Mouse (Mus musculus): Measurements from ENCODE around the gene Hephl1. TPM values are rescaled to one million over a fixed set of nuclear protein-coding genes. Genes with fewer than 3 reads are reported as not detected.

Gene Hephl1
- polyA plus RNA-seq, 1 experiment from 2014 or later = not detected

GRCm38 (mm10) chr9:15004298-15004685 lies 107.6 kb downstream of the Hephl1 start:
- ATAC-seq (ENCODE audit: low FRiP score, low TSS enrichment) = no peak
- Histone ChIP-seq H3K9me3 (ENCODE audit: low read length) (no peaks in the 10 kb centered on the region), H3K36me3 (ENCODE audit: insufficient read depth, low read length) (peaks cover 9% of the 10 kb centered on the region), H3K9ac (replicated peaks; ENCODE audit: low read length) (no peak overlapping the region), H3K4me3 (ENCODE audit: low read length) (no peak overlapping the region), H3K27ac (ENCODE audit: low read length) (no peak overlapping the region), H3K4me1 (ENCODE audit: insufficient read depth, low read length) (no peaks in the 10 kb centered on the region), H3K27me3 (ENCODE audit: insufficient read depth, low read length) (no peaks in the 10 kb centered on the region), H3K4me2 (replicated peaks; ENCODE audit: low read depth, low read length) (no peak overlapping the region)
- WGBS = 60% methylated on average over 9 of the region's 9 CpGs

- H3K4me2 ChIP-seq (replicated peaks; ENCODE audit: low read depth, low read length) = no peak overlapping the region
- H3K4me1 ChIP-seq (ENCODE audit: insufficient read depth, low read length) = no peaks in the 10 kb centered on the region
- H3K4me3 ChIP-seq (ENCODE audit: low read length) = no peak overlapping the region
- peaks cover 9% of the 10 kb centered on the region for H3K36me3 ChIP-seq (ENCODE audit: insufficient read depth, low read length)
- H3K27ac ChIP-seq (ENCODE audit: low read length) = no peak overlapping the region
- WGBS = 40% methylated on average over 10 of the region's 10 CpGs
- H3K9me3 ChIP-seq (ENCODE audit: low read length) = no peaks in the 10 kb centered on the region
- H3K9ac ChIP-seq (replicated peaks; ENCODE audit: low read length) = no peak overlapping the region
- ATAC-seq (ENCODE audit: low FRiP score, low TSS enrichment) = no peak
- H3K27me3 ChIP-seq (ENCODE audit: insufficient read depth, low read length) = no peaks in the 10 kb centered on the region
Observed at GRCm38 (mm10) chr9:15003676-15004297, 108.1 kb downstream of the Hephl1 start.

GRCm38 (mm10) chr9:15002995-15003613 lies 108.8 kb downstream of the Hephl1 start:
- Histone ChIP-seq H3K27me3 (ENCODE audit: insufficient read depth, low read length) (no peaks in the 10 kb centered on the region), H3K36me3 (ENCODE audit: insufficient read depth, low read length) (peaks cover 9% of the 10 kb centered on the region), H3K4me3 (ENCODE audit: low read length) (no peak overlapping the region), H3K4me1 (ENCODE audit: insufficient read depth, low read length) (no peaks in the 10 kb centered on the region), H3K27ac (ENCODE audit: low read length) (no peak overlapping the region), H3K9ac (replicated peaks; ENCODE audit: low read length) (no peak overlapping the region), H3K9me3 (ENCODE audit: low read length) (no peaks in the 10 kb centered on the region), H3K4me2 (replicated peaks; ENCODE audit: low read depth, low read length) (no peak overlapping the region)
- ATAC-seq (ENCODE audit: low FRiP score, low TSS enrichment) = no peak
- WGBS = 39% methylated on average over 6 of the region's 6 CpGs

Other genes with a start within 250 kb of the Hephl1 start
- gene Izumo1r, start 208.2 kb downstream of the Hephl1 start, polyA plus RNA-seq (2015; fragmentation: Nextera tagmentation; extraction: Ambion mirVana) = not detected in 2 replicates
- gene Panx1, start 66.6 kb downstream of the Hephl1 start, polyA plus RNA-seq (2015; fragmentation: Nextera tagmentation; extraction: Ambion mirVana) = 40.7 and 42.6 TPM in 2 replicates
- gene Vstm5, start 126.9 kb upstream of the Hephl1 start, polyA plus RNA-seq (2015; fragmentation: Nextera tagmentation; extraction: Ambion mirVana) = 7.9 and 8.7 TPM in 2 replicates
- gene Med17, start 167.8 kb upstream of the Hephl1 start, polyA plus RNA-seq (2015; fragmentation: Nextera tagmentation; extraction: Ambion mirVana) = 29.6 and 37.0 TPM in 2 replicates
- gene Taf1d, start 194.1 kb upstream of the Hephl1 start, polyA plus RNA-seq (2015; fragmentation: Nextera tagmentation; extraction: Ambion mirVana) = 67.1 and 80.0 TPM in 2 replicates
- 26.8 and 29.4 TPM in 2 replicates for gene 4931406C07Rik, start 194.3 kb upstream of the Hephl1 start, polyA plus RNA-seq (2015; fragmentation: Nextera tagmentation; extraction: Ambion mirVana)
- gene Cep295, start 245.7 kb upstream of the Hephl1 start, polyA plus RNA-seq (2015; fragmentation: Nextera tagmentation; extraction: Ambion mirVana) = 14.5 and 19.2 TPM in 2 replicates

Data from kidney, embryonic 16.5 days (tissue).